Mouse (Mus musculus) heart, embryonic 13.5 days (tissue): ENCODE measurements around the gene Dcaf11. TPM values are rescaled to one million over a fixed set of nuclear protein-coding genes. Genes with fewer than 3 reads are reported as not detected.

Experiments
- ATAC-seq: fragments of 200-750 bp; cut with Nextera tagmentation; 2 replicates; pipeline ENCODE4 v1.8.0; 2017; ENCODE audit warnings: moderate TSS enrichment; ENCODE audit not compliant: insufficient number of reproducible peaks, low FRiP score, low TSS enrichment; ENCODE audit errors: extremely low read depth
- H3K27ac ChIP-seq: fragments of 300-500 bp; sonication (generic); replicated peaks from 2 replicates; pipeline ENCODE4 v1.5.1; 2015; ENCODE audit warnings: moderate library complexity, mild to moderate bottlenecking, inconsistent platforms
- H3K27me3 ChIP-seq: fragments of 300-500 bp; sonication (generic); replicated peaks from 2 replicates; pipeline ENCODE4 v1.6.1; 2015; ENCODE audit warnings: mild to moderate bottlenecking, inconsistent platforms
- H3K36me3 ChIP-seq: fragments of 300-500 bp; sonication (generic); 2 replicates; pipeline ENCODE4 v1.6.1; 2015; ENCODE audit warnings: mild to moderate bottlenecking, inconsistent platforms
- H3K4me1 ChIP-seq: fragments of 300-500 bp; sonication (generic); 2 replicates; pipeline ENCODE4 v1.6.1; 2015; ENCODE audit warnings: inconsistent platforms
- H3K4me2 ChIP-seq: fragments of 300-500 bp; sonication (generic); 2 replicates; pipeline ENCODE4 v1.6.1; 2015; ENCODE audit warnings: inconsistent platforms, mild to moderate bottlenecking, moderate library complexity
- H3K4me3 ChIP-seq: fragments of 300-500 bp; sonication (generic); 2 replicates; pipeline ENCODE4 v1.5.1; 2015; ENCODE audit warnings: moderate library complexity, mild to moderate bottlenecking, inconsistent platforms
- H3K9ac ChIP-seq: fragments of 300-500 bp; sonication (generic); 2 replicates; pipeline ENCODE4 v1.6.1; 2015; ENCODE audit warnings: inconsistent platforms, mild to moderate bottlenecking, moderate library complexity
- H3K9me3 ChIP-seq: fragments of 300-500 bp; sonication (generic); 2 replicates; pipeline ENCODE4 v1.6.1; 2016; ENCODE audit warnings: inconsistent platforms
- WGBS: fragments of 180-500 bp; shearing (Covaris S2); methylation state at CpG from one replicate; pipeline ENCODE4 v1.1.7; 2015; ENCODE audit warnings: mixed read lengths; 5-methylcytosine and 5-hydroxymethylcytosine counted together
- polyA plus RNA-seq: library from polyadenylated mRNA; unstranded; fragments of >200 nt; fragmentation: Nextera tagmentation; extraction: Ambion mirVana; gene quantifications from 2 replicates; pipeline ENCODE4 v1.2.1, GENCODE M21; 2015

Gene Dcaf11
- polyA plus RNA-seq, 1 experiment from 2014 or later: 60.0 TPM

DNA sequence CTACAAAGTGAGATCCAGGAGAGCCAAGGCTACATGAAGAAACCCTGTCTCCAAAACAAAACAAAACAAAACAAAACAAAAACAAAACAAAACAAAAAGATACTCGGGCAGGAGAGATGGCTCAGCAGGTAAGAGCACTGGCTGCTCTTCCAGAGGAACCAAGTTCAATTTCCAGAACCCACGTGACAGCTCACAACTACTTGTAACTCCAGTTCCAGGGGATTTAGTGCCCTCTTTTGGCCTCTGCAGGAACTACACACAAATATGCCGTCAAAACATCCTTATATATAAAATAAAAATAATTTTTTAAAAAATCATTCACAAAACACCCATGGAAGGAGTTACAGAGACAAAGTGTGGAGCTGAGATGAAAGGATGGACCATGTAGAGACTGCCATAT is 31.9 kb upstream of the Dcaf11 start:
- H3K4me1 ChIP-seq: peaks cover 13% of the 10 kb centered on the region; the same call in 1 of the 2 replicates
- peaks cover 58% of the 10 kb centered on the region for H3K27me3 ChIP-seq
- WGBS: 22% methylated on average over 3 of the region's 3 CpGs
- H3K9ac ChIP-seq: no peak overlapping the region
- no peak for ATAC-seq
- H3K9me3 ChIP-seq: no peaks in the 10 kb centered on the region
- H3K4me2 ChIP-seq: no peak overlapping the region
- H3K36me3 ChIP-seq: no peaks in the 10 kb centered on the region
- no peak overlapping the region for H3K4me3 ChIP-seq
- H3K27ac ChIP-seq: no peak overlapping the region

DNA sequence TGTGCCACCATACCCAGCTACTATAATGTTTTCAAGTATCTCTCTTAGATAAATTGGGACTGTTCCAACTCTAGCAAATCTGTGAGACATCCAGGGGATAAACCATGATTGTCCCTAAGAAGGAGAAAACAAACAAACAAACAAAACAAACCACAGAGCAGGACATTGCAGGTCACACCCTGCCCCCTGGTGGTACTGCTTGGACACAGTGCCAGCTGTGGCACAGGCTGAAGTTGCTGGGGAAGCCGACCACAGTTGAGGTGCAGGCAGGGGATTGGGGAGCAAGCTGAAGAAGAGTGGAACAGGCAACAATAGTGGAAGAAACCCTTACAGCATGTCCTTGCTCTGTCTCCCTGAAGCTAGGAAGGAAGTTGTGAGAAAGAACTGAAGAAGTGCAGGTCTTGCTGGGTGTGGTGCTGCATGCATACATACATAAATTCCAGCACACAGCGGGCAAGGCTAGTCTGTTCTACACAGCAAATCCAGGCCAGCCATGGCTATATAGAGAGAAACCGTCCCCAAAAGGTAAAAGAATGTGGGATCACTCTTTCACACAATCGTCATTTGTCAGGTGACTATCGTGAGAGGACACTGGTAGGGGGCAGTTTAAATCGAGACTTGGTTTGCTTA is 23.6 kb upstream of the Dcaf11 start:
- WGBS: 32% methylated on average over 6 of the region's 6 CpGs
- H3K4me1 ChIP-seq: peaks cover 14% of the 10 kb centered on the region
- H3K9ac ChIP-seq: no peak overlapping the region
- H3K4me2 ChIP-seq: no peak overlapping the region
- no peak for ATAC-seq
- no peaks in the 10 kb centered on the region for H3K9me3 ChIP-seq
- 0 out of 2 replicates have a peak, but pooled peaks cover 2% of the 10 kb centered on the region for H3K27me3 ChIP-seq
- no peak overlapping the region for H3K27ac ChIP-seq
- no peaks in the 10 kb centered on the region for H3K36me3 ChIP-seq
- H3K4me3 ChIP-seq: no peak overlapping the region

DNA sequence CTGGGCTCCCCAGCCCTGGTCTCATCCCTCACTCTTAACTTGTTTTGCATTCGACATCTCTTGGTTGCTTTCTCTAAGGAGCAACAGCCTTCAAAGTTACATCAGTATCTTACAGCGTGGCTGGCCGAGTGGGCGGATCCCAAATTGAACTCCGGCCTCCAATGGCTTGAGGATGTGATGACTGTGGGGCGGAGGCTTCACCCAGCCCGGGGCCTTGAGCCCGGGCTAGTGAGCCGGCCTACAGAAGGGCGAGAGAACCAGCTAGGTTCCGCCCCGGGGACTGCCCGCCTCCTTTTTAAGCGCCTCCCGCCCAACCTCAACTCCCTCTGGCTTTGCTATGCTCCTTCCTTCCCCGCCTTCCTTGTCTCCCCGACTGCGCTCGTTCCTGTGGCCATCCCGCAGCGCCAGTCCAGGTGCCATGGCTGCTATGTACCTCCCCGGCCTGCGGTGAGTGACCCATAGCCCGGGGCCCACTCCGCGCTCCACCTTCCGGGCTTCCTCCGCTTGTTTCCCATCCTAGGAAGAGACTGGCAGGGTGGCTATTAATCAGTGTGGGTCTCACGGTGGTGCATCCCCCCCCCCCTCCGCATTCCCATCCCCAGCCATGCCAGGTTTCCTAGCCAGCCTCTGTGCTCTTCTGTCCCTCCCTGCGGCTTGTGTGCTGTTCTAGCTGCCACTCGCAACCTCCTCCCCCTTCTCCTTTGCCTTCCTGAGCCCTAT is 19.6 kb upstream of the Dcaf11 start, which contains the start of gene Pck2:
Gene Pck2, plus strand, starts transcription at position 200 of the 720 bp plus-strand sequence.
- H3K9me3 ChIP-seq: no peaks in the 10 kb centered on the region
- H3K27ac ChIP-seq: peak within 1 kb of the TSS; percentile 93
- H3K9ac ChIP-seq: peak within 1 kb of the TSS; percentile 89
- H3K4me3 ChIP-seq: peak within 1 kb of the TSS; percentile 79
- H3K36me3 ChIP-seq: peaks cover 30% of the 10 kb centered on the region
- peak; percentile 85 for ATAC-seq
- H3K27me3 ChIP-seq: no peaks in the 10 kb centered on the region
- WGBS: under 1% methylated on average over 32 of the region's 32 CpGs
- peaks cover 20% of the 10 kb centered on the region for H3K4me1 ChIP-seq
- H3K4me2 ChIP-seq: peak within 1 kb of the TSS; percentile 89

DNA sequence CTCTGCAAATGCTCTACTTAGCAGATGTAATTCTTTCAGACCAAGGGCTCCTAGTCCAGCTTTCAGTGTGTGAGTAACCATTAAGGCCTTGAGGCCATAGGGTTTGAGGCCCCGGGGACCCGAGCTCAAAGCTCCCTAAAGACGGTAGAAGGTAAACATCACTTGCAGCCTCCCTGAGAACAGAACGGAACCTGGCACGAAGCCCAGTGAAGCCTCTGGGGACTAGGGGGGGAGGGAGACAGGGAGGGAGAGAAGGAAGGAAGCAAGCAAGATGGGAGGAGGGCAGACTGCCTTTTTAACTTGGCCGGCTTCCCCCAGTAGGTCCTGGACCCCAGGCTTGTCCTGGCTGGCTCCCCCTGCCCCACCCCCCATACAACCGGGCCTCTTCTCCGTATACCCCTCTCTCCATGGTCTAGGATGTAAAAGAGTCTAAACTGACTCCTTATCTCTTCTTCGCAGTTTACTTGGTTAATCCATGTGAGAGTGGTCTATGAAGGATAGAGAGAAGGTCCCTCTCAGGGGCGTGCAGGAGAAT is 19.0 kb upstream of the Dcaf11 start:
- Histone ChIP-seq H3K27ac (peak overlapping the region; percentile 93), H3K27me3 (no peaks in the 10 kb centered on the region), H3K9me3 (no peaks in the 10 kb centered on the region), H3K9ac (peak overlapping the region; percentile 89), H3K4me1 (peaks cover 20% of the 10 kb centered on the region), H3K4me2 (peak overlapping the region; percentile 89), H3K36me3 (peaks cover 36% of the 10 kb centered on the region), H3K4me3 (peak overlapping the region; percentile 79)
- 5% methylated on average over 10 of the region's 10 CpGs for WGBS
- 0 out of 2 replicates have a peak, but pooled peaks have one; percentile 17 for ATAC-seq

DNA sequence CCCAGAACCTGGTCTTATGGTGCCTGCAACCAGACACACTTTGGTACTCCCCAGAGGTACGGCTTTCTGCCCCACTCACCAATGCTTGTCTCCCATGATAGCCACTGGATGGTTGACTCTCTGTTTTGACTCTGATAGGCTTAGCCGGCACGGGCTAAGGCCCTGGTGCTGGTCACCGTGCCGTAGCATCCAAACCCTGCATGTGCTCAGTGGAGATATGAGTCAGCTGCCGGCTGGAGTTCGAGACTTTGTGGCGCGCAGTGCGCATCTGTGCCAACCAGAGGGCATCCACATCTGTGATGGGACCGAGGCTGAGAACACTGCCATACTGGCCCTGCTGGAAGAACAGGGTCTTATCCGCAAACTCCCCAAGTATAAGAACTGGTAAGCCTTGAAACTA is 17.5 kb upstream of the Dcaf11 start:
- H3K4me3 ChIP-seq: no peak overlapping the region
- H3K9ac ChIP-seq: no peak overlapping the region
- H3K27me3 ChIP-seq: no peaks in the 10 kb centered on the region
- 90% methylated on average over 12 of the region's 12 CpGs for WGBS
- H3K4me2 ChIP-seq: no peak overlapping the region
- ATAC-seq: no peak
- H3K4me1 ChIP-seq: peaks cover 20% of the 10 kb centered on the region
- H3K36me3 ChIP-seq: peaks cover 50% of the 10 kb centered on the region
- H3K9me3 ChIP-seq: no peaks in the 10 kb centered on the region
- H3K27ac ChIP-seq: no peak overlapping the region

DNA sequence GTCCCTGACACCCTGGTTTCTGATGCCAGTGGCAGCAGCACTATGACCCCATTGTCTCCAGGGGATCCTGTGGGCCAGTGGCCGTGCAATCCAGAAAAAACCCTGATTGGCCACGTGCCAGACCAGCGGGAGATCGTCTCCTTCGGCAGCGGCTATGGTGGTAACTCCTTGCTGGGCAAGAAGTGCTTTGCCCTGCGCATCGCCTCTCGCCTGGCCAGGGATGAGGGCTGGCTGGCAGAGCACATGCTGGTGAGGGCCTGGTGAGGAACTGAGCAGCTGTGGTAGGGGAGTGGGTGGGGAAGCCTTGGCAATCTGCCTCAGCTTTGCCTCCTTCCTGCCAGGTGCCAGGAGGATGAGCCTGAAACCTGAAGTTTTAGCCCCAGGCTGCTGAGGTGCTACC is 15.5 kb upstream of the Dcaf11 start:
- no peak overlapping the region for H3K27ac ChIP-seq
- no peak overlapping the region for H3K4me3 ChIP-seq
- WGBS: 83% methylated on average over 9 of the region's 9 CpGs
- H3K9me3 ChIP-seq: no peaks in the 10 kb centered on the region
- H3K4me2 ChIP-seq: no peak overlapping the region
- ATAC-seq: no peak
- H3K27me3 ChIP-seq: no peaks in the 10 kb centered on the region
- H3K36me3 ChIP-seq: peaks cover 71% of the 10 kb centered on the region
- no peak overlapping the region for H3K9ac ChIP-seq
- H3K4me1 ChIP-seq: peaks cover 20% of the 10 kb centered on the region

DNA sequence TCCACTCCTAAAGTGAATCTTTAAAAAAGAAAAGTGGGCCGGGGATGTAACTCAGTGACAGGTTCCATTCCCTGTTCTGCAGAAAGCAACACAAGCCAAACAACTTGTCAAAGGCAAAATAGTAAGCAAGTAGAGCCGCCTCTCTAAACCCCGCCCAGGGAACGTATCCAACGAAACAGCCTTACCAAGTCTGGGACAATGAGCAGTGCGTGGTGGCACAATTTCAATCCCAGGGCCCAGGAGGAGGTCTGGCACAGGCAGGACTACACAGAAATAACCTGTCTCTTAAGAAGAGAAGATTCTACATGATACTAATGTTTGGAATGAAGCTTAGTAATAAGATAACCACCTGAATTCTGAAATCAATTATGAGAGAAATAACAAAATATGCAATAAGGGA is 9.6 kb upstream of the Dcaf11 start:
- H3K27ac ChIP-seq: no peak overlapping the region
- H3K36me3 ChIP-seq: peaks cover 57% of the 10 kb centered on the region
- 84% methylated on average over 6 of the region's 6 CpGs for WGBS
- H3K4me1 ChIP-seq: no peaks in the 10 kb centered on the region
- no peak overlapping the region for H3K4me3 ChIP-seq
- H3K27me3 ChIP-seq: no peaks in the 10 kb centered on the region
- no peak overlapping the region for H3K4me2 ChIP-seq
- no peak for ATAC-seq
- no peak overlapping the region for H3K9ac ChIP-seq
- H3K9me3 ChIP-seq: no peaks in the 10 kb centered on the region

DNA sequence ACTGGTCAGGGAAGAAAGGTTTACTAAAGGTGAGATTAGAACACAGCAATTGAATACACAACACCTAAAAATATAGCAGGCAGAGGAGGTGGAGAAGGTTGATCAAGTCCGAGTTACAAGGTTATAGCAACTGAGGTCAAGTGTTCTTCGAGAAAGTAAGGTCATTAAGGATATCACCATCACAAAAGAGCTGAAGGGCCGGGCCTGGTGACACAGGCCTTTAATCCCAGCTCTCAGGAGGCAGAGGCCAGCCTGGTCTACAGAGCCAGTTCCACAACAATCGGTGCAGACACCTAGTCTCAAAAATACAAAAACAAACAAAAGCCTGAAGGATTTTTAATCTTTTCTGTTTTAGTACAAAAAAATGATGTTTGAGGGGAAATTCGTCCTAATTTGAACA is 8.5 kb upstream of the Dcaf11 start:
- H3K4me2 ChIP-seq: no peak overlapping the region
- H3K4me3 ChIP-seq: no peak overlapping the region
- no peak overlapping the region for H3K9ac ChIP-seq
- H3K4me1 ChIP-seq: no peaks in the 10 kb centered on the region
- no peak overlapping the region for H3K27ac ChIP-seq
- peaks cover 46% of the 10 kb centered on the region for H3K36me3 ChIP-seq
- ATAC-seq: no peak
- H3K9me3 ChIP-seq: no peaks in the 10 kb centered on the region
- 64% methylated on average over 5 of the region's 5 CpGs for WGBS
- H3K27me3 ChIP-seq: no peaks in the 10 kb centered on the region

DNA sequence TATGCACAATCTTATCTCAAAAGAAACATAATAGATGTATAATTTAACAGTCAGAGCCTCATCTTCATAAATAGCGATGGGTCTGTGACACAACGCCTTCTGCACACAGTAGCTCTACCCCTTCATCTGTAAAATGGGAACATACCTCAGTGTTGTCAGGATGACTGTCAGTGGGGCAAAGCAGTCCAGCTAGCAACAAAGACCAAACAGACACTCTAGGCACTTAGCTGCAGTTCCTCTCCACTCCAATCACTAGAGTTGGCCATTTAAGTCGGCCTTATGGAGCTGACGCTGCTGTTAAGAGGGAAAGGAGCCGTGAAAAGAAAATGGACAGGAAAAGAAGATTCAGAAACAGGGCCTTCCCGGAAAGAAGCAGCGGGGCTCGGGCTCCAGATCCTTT is 8.0 kb upstream of the Dcaf11 start:
- H3K27me3 ChIP-seq: no peaks in the 10 kb centered on the region
- WGBS: 78% methylated on average over 8 of the region's 8 CpGs

DNA sequence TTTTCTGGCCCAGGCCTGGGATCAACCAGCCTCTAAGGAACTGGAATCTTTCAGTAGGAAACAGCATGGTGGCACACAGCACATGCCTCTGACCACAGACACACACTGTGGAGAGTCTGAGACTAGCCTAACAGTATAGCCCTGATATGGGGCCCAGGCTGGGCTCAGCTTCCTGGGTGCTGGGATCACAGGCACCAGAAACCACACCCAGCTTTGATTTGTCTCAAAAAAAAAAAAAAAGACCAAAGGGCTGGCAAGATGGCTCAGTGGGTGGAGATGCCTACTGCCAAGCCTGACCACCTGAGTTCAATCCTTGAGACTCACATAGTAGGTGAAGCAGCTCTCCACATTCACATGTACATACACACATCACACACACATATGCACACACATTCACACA is 5.2 kb upstream of the Dcaf11 start:
- Histone ChIP-seq H3K4me2 (no peak overlapping the region), H3K4me1 (peaks cover 15% of the 10 kb centered on the region), H3K36me3 (peaks cover 13% of the 10 kb centered on the region), H3K27ac (no peak overlapping the region), H3K9me3 (no peaks in the 10 kb centered on the region), H3K27me3 (no peaks in the 10 kb centered on the region), H3K4me3 (no peak overlapping the region), H3K9ac (no peak overlapping the region)
- no peak for ATAC-seq

More for the DNA sequence above, 8.0 kb upstream of the Dcaf11 start:
- H3K27ac ChIP-seq: no peak overlapping the region
- H3K4me3 ChIP-seq: no peak overlapping the region
- H3K9ac ChIP-seq: no peak overlapping the region
- peaks cover 2% of the 10 kb centered on the region for H3K4me1 ChIP-seq
- peaks cover 41% of the 10 kb centered on the region for H3K36me3 ChIP-seq
- H3K9me3 ChIP-seq: no peaks in the 10 kb centered on the region
- no peak for ATAC-seq
- no peak overlapping the region for H3K4me2 ChIP-seq

DNA sequence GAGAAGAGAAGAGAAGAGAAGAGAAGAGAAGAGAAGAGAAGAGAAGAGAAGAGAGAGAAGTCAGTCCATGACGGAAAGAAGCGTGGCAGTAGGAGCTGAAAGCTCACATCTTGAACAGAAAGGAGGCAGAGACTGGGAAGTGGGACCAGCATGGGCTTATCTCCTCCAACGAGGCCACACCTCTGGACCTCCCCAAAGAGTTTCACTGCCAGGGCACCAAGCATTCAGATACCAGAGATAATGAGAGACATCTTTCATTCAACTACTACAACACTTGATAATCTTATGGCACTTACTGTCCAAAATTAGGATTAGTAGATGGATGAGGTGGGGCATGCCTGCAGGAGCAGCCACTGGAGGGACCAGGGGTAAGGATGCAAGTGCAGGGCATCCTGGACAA is 4.0 kb upstream of the Dcaf11 start:
- ATAC-seq: no peak
- 52% methylated on average over 3 of the region's 3 CpGs for WGBS
- no peak overlapping the region for H3K9ac ChIP-seq
- H3K4me1 ChIP-seq: peaks cover 15% of the 10 kb centered on the region
- H3K4me3 ChIP-seq: no peak overlapping the region
- no peak overlapping the region for H3K4me2 ChIP-seq
- no peak overlapping the region for H3K27ac ChIP-seq
- no peaks in the 10 kb centered on the region for H3K9me3 ChIP-seq
- peaks cover 1% of the 10 kb centered on the region for H3K36me3 ChIP-seq
- no peaks in the 10 kb centered on the region for H3K27me3 ChIP-seq
